Mouse (Mus musculus) subcutaneous adipose tissue, adult 2 months (tissue): ENCODE measurements around the gene Fam208b. TPM values are rescaled to one million over a fixed set of nuclear protein-coding genes. Genes with fewer than 3 reads are reported as not detected.

Experiments used
- polyA plus RNA-seq: library from polyadenylated mRNA; depleted of rRNA; stranded (reverse); fragments of >200 nt; gene quantifications from 2 replicates; pipeline ENCODE4 v1.2.3, GENCODE M21; 2012; ENCODE audit warnings: low replicate concordance; rRNA removed

The Fam208b gene
- polyA plus RNA-seq = 3.6 and 6.8 TPM in 2 replicates

GRCm38 (mm10) chr13:3610795-3611438 is at the start of gene Fam208b:
Gene Fam208b, minus strand, starts transcription at chr13:3611108.

GRCm38 (mm10) chr13:3633895-3634811 is 23.2 kb upstream of the Fam208b start, which contains the start of gene Asb13:
Gene Asb13, plus strand, starts transcription at chr13:3634032.

GRCm38 (mm10) chr13:3537594-3538222 is 73.2 kb downstream of the Fam208b start, which contains the start of gene Gdi2:
Gene Gdi2, plus strand, starts transcription at chr13:3538063.

Other genes with a start within 250 kb of the Fam208b start
- 228 and 242 TPM in 2 replicates for gene Gdi2, start 73.0 kb downstream of the Fam208b start, polyA plus RNA-seq
- 10.6 and 17.8 TPM in 2 replicates for gene Asb13, start 22.9 kb upstream of the Fam208b start, polyA plus RNA-seq
- gene Calml3, start 193.2 kb upstream of the Fam208b start, polyA plus RNA-seq = 0.10 and 0.22 TPM in 2 replicates
- not detected in 2 replicates for gene Calm4, start 226.6 kb upstream of the Fam208b start, polyA plus RNA-seq
- gene Calm5, start 243.1 kb upstream of the Fam208b start, polyA plus RNA-seq = not detected in 2 replicates